Mouse (Mus musculus): ENCODE data around the gene Pex10. TPM values are rescaled to one million over a fixed set of nuclear protein-coding genes. Genes with fewer than 3 reads are reported as not detected.

The Pex10 gene
- 15.3 and 16.1 TPM in 2 replicates for polyA plus RNA-seq (2012; ENCODE audit: insufficient read depth, insufficient read length, missing spikeins)

- Histone ChIP-seq H3K27ac (replicated peaks; ENCODE audit: low read depth, low read length) (peak within 1 kb of the TSS; percentile 67), H3K4me1 (ENCODE audit: control insufficient read depth, insufficient read depth, insufficient read length, low read length) (0 out of 2 replicates have a peak, but pooled peaks cover 7% of the 10 kb centered on the region), H3K4me3 (ENCODE audit: insufficient read depth, low read depth, low read length) (peak within 1 kb of the TSS; percentile 69)
Observed at GRCm38 (mm10) chr4:155066834-155067522, at the start of gene Pex10. TSS of gene Pex10 (plus strand) at chr4:155067016.

- no peak overlapping the region for H3K4me3 ChIP-seq (ENCODE audit: insufficient read depth, low read depth, low read length)
- H3K27ac ChIP-seq (replicated peaks; ENCODE audit: low read depth, low read length), result no peak overlapping the region
- no peaks in the 10 kb centered on the region for H3K4me1 ChIP-seq (ENCODE audit: control insufficient read depth, insufficient read depth, insufficient read length, low read length)
Observed at GRCm38 (mm10) chr4:155017253-155017878, 49.5 kb upstream of the Pex10 start.

- Histone ChIP-seq H3K27ac (replicated peaks; ENCODE audit: low read depth, low read length) (no peak overlapping the region), H3K4me1 (ENCODE audit: control insufficient read depth, insufficient read depth, insufficient read length, low read length) (no peaks in the 10 kb centered on the region), H3K4me3 (ENCODE audit: insufficient read depth, low read depth, low read length) (no peak overlapping the region)
Observed at GRCm38 (mm10) chr4:155018066-155018465, 48.8 kb upstream of the Pex10 start.

- H3K4me3 ChIP-seq (ENCODE audit: insufficient read depth, low read depth, low read length), result no peak overlapping the region
- H3K27ac ChIP-seq (replicated peaks; ENCODE audit: low read depth, low read length), result no peak overlapping the region
- no peaks in the 10 kb centered on the region for H3K4me1 ChIP-seq (ENCODE audit: control insufficient read depth, insufficient read depth, insufficient read length, low read length)
Observed at GRCm38 (mm10) chr4:155018601-155019335, 48.0 kb upstream of the Pex10 start.

GRCm38 (mm10) chr4:155019336-155019847 is 47.4 kb upstream of the Pex10 start:
- Histone ChIP-seq H3K27ac (replicated peaks; ENCODE audit: low read depth, low read length) (no peak overlapping the region), H3K4me1 (ENCODE audit: control insufficient read depth, insufficient read depth, insufficient read length, low read length) (no peaks in the 10 kb centered on the region), H3K4me3 (ENCODE audit: insufficient read depth, low read depth, low read length) (no peak overlapping the region)

GRCm38 (mm10) chr4:155020141-155020540 is 46.7 kb upstream of the Pex10 start:
- H3K4me3 ChIP-seq (ENCODE audit: insufficient read depth, low read depth, low read length), result no peak overlapping the region
- H3K4me1 ChIP-seq (ENCODE audit: control insufficient read depth, insufficient read depth, insufficient read length, low read length), result no peaks in the 10 kb centered on the region
- H3K27ac ChIP-seq (replicated peaks; ENCODE audit: low read depth, low read length), result no peak overlapping the region

GRCm38 (mm10) chr4:155020813-155021212 is 46.0 kb upstream of the Pex10 start:
- no peak overlapping the region for H3K27ac ChIP-seq (replicated peaks; ENCODE audit: low read depth, low read length)
- no peaks in the 10 kb centered on the region for H3K4me1 ChIP-seq (ENCODE audit: control insufficient read depth, insufficient read depth, insufficient read length, low read length)
- no peak overlapping the region for H3K4me3 ChIP-seq (ENCODE audit: insufficient read depth, low read depth, low read length)

GRCm38 (mm10) chr4:155022228-155022855 is 44.5 kb upstream of the Pex10 start:
- H3K4me3 ChIP-seq (ENCODE audit: insufficient read depth, low read depth, low read length), result no peak overlapping the region
- H3K4me1 ChIP-seq (ENCODE audit: control insufficient read depth, insufficient read depth, insufficient read length, low read length), result no peaks in the 10 kb centered on the region
- no peak overlapping the region for H3K27ac ChIP-seq (replicated peaks; ENCODE audit: low read depth, low read length)

GRCm38 (mm10) chr4:155024170-155025010 is 42.4 kb upstream of the Pex10 start:
- Histone ChIP-seq H3K4me1 (ENCODE audit: control insufficient read depth, insufficient read depth, insufficient read length, low read length) (no peaks in the 10 kb centered on the region), H3K27ac (replicated peaks; ENCODE audit: low read depth, low read length) (no peak overlapping the region), H3K4me3 (ENCODE audit: insufficient read depth, low read depth, low read length) (no peak overlapping the region)

- Histone ChIP-seq H3K27ac (replicated peaks; ENCODE audit: low read depth, low read length) (no peak overlapping the region), H3K4me1 (ENCODE audit: control insufficient read depth, insufficient read depth, insufficient read length, low read length) (no peaks in the 10 kb centered on the region), H3K4me3 (ENCODE audit: insufficient read depth, low read depth, low read length) (no peak overlapping the region)
Observed at GRCm38 (mm10) chr4:155033115-155033514, 33.7 kb upstream of the Pex10 start.

- Histone ChIP-seq H3K4me1 (ENCODE audit: control insufficient read depth, insufficient read depth, insufficient read length, low read length) (no peaks in the 10 kb centered on the region), H3K27ac (replicated peaks; ENCODE audit: low read depth, low read length) (no peak overlapping the region), H3K4me3 (ENCODE audit: insufficient read depth, low read depth, low read length) (no peak overlapping the region)
Observed at GRCm38 (mm10) chr4:155034202-155034601, 32.6 kb upstream of the Pex10 start.

GRCm38 (mm10) chr4:155034787-155035186 is 32.0 kb upstream of the Pex10 start:
- H3K27ac ChIP-seq (replicated peaks; ENCODE audit: low read depth, low read length), result no peak overlapping the region
- no peak overlapping the region for H3K4me3 ChIP-seq (ENCODE audit: insufficient read depth, low read depth, low read length)
- H3K4me1 ChIP-seq (ENCODE audit: control insufficient read depth, insufficient read depth, insufficient read length, low read length), result no peaks in the 10 kb centered on the region

- Histone ChIP-seq H3K4me1 (ENCODE audit: control insufficient read depth, insufficient read depth, insufficient read length, low read length) (no peaks in the 10 kb centered on the region), H3K27ac (replicated peaks; ENCODE audit: low read depth, low read length) (no peak overlapping the region), H3K4me3 (ENCODE audit: insufficient read depth, low read depth, low read length) (no peak overlapping the region)
Observed at GRCm38 (mm10) chr4:155040197-155040596, 26.6 kb upstream of the Pex10 start.

GRCm38 (mm10) chr4:155040696-155041095 is 26.1 kb upstream of the Pex10 start:
- no peak overlapping the region for H3K4me3 ChIP-seq (ENCODE audit: insufficient read depth, low read depth, low read length)
- H3K4me1 ChIP-seq (ENCODE audit: control insufficient read depth, insufficient read depth, insufficient read length, low read length), result no peaks in the 10 kb centered on the region

More at GRCm38 (mm10) chr4:155040696-155041095, 26.1 kb upstream of the Pex10 start:
- H3K27ac ChIP-seq (replicated peaks; ENCODE audit: low read depth, low read length), result no peak overlapping the region

Data from brown adipose tissue, adult 24 weeks (tissue).